Comparison of ENCODE assay signal across 12 mouse cellular contexts in genomic region chr5:149964748-149965147, GRCm38 (mm10). TPM values are rescaled to one million over a fixed set of nuclear protein-coding genes. Genes with fewer than 3 reads are reported as not detected.
DNase-seq lines count a peak whose midpoint lies in the region; ATAC-seq and TF ChIP-seq lines count a peak whose summit lies in the region.
"Had no signal": no experiment of that assay in that cellular context is flagged by ENCODE, and none has a peak within 500 bp of the region (broad histone marks: within the 10 kb centered on the region; RNA-seq: fewer than 3 reads in every experiment).

No protein-coding gene starts in this region.

- WGBS in heart, embryonic 11.5 days (ENCODE audit: insufficient replicate concordance), result 29% methylated on average over 13 of the region's 13 CpGs
- 38% methylated on average over 13 of the region's 13 CpGs for WGBS in heart, adult 2 months
- WGBS in midbrain, embryonic 13.5 days, result 12% methylated on average over 13 of the region's 13 CpGs

- no peaks in the 10 kb centered on the region for H3K79me2 ChIP-seq in heart, adult 2 months (replicated peaks; ENCODE audit: control insufficient read depth, insufficient read depth, low read length)

- TF ChIP-seq CTCF in heart, adult 2 months (IDR thresholded peaks at IDR 0.05), result no peak

- H3K27ac ChIP-seq in heart, embryonic 11.5 days (ENCODE audit: low read depth, low read length), result no peak overlapping the region
- no peak overlapping the region for H3K27ac ChIP-seq in heart, adult 2 months
- H3K27ac ChIP-seq in midbrain, embryonic 13.5 days, result peak overlapping the region; percentile 48

- no peak overlapping the region for H3K9ac ChIP-seq in heart, embryonic 11.5 days (ENCODE audit: low read depth, low read length)
- no peak overlapping the region for H3K9ac ChIP-seq in heart, adult 2 months (ENCODE audit: low read depth, low read length)
- no peak overlapping the region for H3K9ac ChIP-seq in midbrain, embryonic 13.5 days (replicated peaks)

- DNase-seq in heart, adult 2 months, result no peak
- DNase-seq in R1 (ENCODE audit: low read depth, low spot score), result peak; percentile 67
- peak; percentile 31 to 38 for DNase-seq in frontal cortex, postnatal 36 days (ENCODE audit: low spot score in 2 of 2)
- DNase-seq in spleen, postnatal 4 days (ENCODE audit: low spot score in 2 of 2), result no peak
- DNase-seq in yolk sac, embryonic 10.5 days (ENCODE audit: low spot score), result no peak
- DNase-seq: adrenal gland, postnatal 14 days had no signal

- H3K27me3 ChIP-seq in heart, embryonic 11.5 days (ENCODE audit: control insufficient read depth, insufficient read depth, low read length), result no peaks in the 10 kb centered on the region
- H3K27me3 ChIP-seq in heart, adult 2 months (ENCODE audit: control insufficient read depth, insufficient read depth, low read length), result no peaks in the 10 kb centered on the region
- no peaks in the 10 kb centered on the region for H3K27me3 ChIP-seq in midbrain, embryonic 13.5 days

- TF ChIP-seq EP300 in heart, adult 2 months (IDR thresholded peaks at IDR 0.05; ENCODE audit: insufficient read depth, low read depth, low read length), result no peak

- H3K9me3 ChIP-seq in heart, embryonic 11.5 days (replicated peaks; ENCODE audit: control insufficient read depth, low read length), result no peaks in the 10 kb centered on the region
- no peaks in the 10 kb centered on the region for H3K9me3 ChIP-seq in midbrain, embryonic 13.5 days

- no peak for TF ChIP-seq POLR2A in heart, adult 2 months (IDR thresholded peaks at IDR 0.05; ENCODE audit: insufficient read depth, low read depth, low read length)

- no peak for ATAC-seq in heart, embryonic 11.5 days (replicated peaks; ENCODE audit: insufficient number of reproducible peaks, low FRiP score, low TSS enrichment)
- peak; percentile 72 for ATAC-seq in midbrain, embryonic 13.5 days
- no peak for ATAC-seq in megakaryocyte-erythroid progenitor cell, adult 5-6 weeks (replicated peaks; ENCODE audit: low FRiP score, low TSS enrichment, poor library complexity, severe bottlenecking)

- intact Hi-C loops in heart, adult 2 months (cut with DNase I), result no loop called here

- no peaks in the 10 kb centered on the region for H3K36me3 ChIP-seq in heart, embryonic 11.5 days (ENCODE audit: control insufficient read depth, insufficient read depth, low read length)
- H3K36me3 ChIP-seq in heart, adult 2 months (ENCODE audit: control insufficient read depth, insufficient read depth, low read length), result no peaks in the 10 kb centered on the region
- no peaks in the 10 kb centered on the region for H3K36me3 ChIP-seq in midbrain, embryonic 13.5 days

- peak overlapping the region; percentile 6 for H3K4me2 ChIP-seq in heart, embryonic 11.5 days
- H3K4me2 ChIP-seq in midbrain, embryonic 13.5 days (replicated peaks), result peak overlapping the region; percentile 42

- no peaks in the 10 kb centered on the region for H3K4me1 ChIP-seq in heart, embryonic 11.5 days (ENCODE audit: control insufficient read depth, insufficient read depth, low read length)
- H3K4me1 ChIP-seq in heart, adult 2 months (ENCODE audit: control insufficient read depth, insufficient read depth, low read length), result no peaks in the 10 kb centered on the region
- H3K4me1 ChIP-seq in midbrain, embryonic 13.5 days (replicated peaks), result peaks cover 9% of the 10 kb centered on the region

- H3K4me3 ChIP-seq in heart, embryonic 11.5 days (ENCODE audit: low read depth, low read length), result no peak overlapping the region
- no peak overlapping the region for H3K4me3 ChIP-seq in heart, adult 2 months
- H3K4me3 ChIP-seq in midbrain, embryonic 13.5 days (replicated peaks), result peak overlapping the region; percentile 21
- H3K4me3 ChIP-seq: erythroblast, embryonic 14.5 days had no signal

RNA-seq across cellular contexts. Expression of gene Rxfp2, which starts 53.7 kb away (rescaled TPM):
- polyA plus RNA-seq in heart, embryonic 11.5 days (2014; fragmentation: Nextera tagmentation; extraction: Ambion mirVana), result 0.37 and 0.62 TPM in 2 replicates
- total RNA-seq in heart, adult 2 months (2021), result not detected
- polyA plus RNA-seq in heart, adult 2 months (2012; rRNA removed), result 0.10 TPM in 1 of 2 replicates, not detected in the other
- 0.43 and 0.58 TPM in 2 replicates for polyA plus RNA-seq in midbrain, embryonic 13.5 days (2015; fragmentation: Nextera tagmentation; extraction: Ambion mirVana)
- not detected in 2 replicates for total RNA-seq in megakaryocyte-erythroid progenitor cell, adult 5-6 weeks (2014; fragmentation: Nextera tagmentation)
- not detected in 2 replicates for total RNA-seq in megakaryocyte-erythroid progenitor cell, adult 5-6 weeks (2017)
- total RNA-seq: neutrophil, adult 5-6 weeks had no signal
- polyA plus RNA-seq: C2C12; erythroblast, embryonic 14.5 days had no signal

Comparison
In these comparisons a context has a peak if more than half of its experiments do, and no peak if none do; other contexts are left out.
1. DNase-seq: peak in R1 (single experiment) and frontal cortex, postnatal 36 days (2 of 2); none in heart, adult 2 months (0 of 2), spleen, postnatal 4 days (0 of 2) and yolk sac, embryonic 10.5 days (single experiment).